Comparison of ENCODE assay signal across 42 mouse cellular contexts in the genomic region with DNA sequence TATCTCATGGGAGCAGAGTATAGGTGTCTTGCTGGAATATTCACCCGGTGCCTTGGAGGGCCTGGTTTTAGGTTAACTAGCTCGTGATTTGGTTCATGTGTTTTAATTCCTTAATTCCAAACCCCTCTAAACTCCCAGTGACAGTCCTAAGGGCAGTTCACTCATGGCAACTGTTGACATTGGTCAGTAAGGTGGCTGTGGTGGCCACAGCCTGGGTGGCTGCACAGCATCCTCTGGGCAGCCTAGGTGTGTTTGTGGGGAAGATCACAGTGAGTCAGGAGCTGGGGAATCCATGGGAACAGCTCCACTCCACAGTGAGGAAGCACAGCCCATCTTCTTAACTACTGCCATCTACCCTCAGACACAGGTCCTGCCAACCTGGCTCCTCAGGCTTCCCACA. TPM values are rescaled to one million over a fixed set of nuclear protein-coding genes. Genes with fewer than 3 reads are reported as not detected.
"Had no signal": no experiment of that assay in that cellular context is flagged by ENCODE, and none has a peak within 500 bp of the region (broad histone marks: within the 10 kb centered on the region; RNA-seq: fewer than 3 reads in every experiment).

No protein-coding gene starts in this region.

- H3K36me3 ChIP-seq: heart, embryonic 10.5 days; heart, embryonic 12.5 days; limb, embryonic 15.5 days; liver, embryonic 12.5 days had no signal

- H3K9me3 ChIP-seq: heart, embryonic 10.5 days; heart, embryonic 12.5 days; hindbrain, embryonic 13.5 days; hindbrain, embryonic 15.5 days; limb, embryonic 13.5 days; limb, embryonic 15.5 days; liver, embryonic 12.5 days had no signal

- H3K9ac ChIP-seq: forebrain, postnatal 0 days; heart, embryonic 12.5 days; hindbrain, embryonic 13.5 days; hindbrain, embryonic 15.5 days; limb, embryonic 13.5 days; limb, embryonic 15.5 days; liver, embryonic 12.5 days; liver, embryonic 14.5 days had no signal

- H3K4me2 ChIP-seq: heart, embryonic 12.5 days; hindbrain, embryonic 13.5 days; hindbrain, embryonic 15.5 days; limb, embryonic 13.5 days; limb, embryonic 15.5 days; liver, embryonic 12.5 days had no signal

- H3K4me3 ChIP-seq: heart, embryonic 10.5 days; heart, embryonic 12.5 days; hindbrain, embryonic 13.5 days; hindbrain, embryonic 15.5 days; limb, embryonic 13.5 days; limb, embryonic 15.5 days; liver, embryonic 12.5 days had no signal

- ATAC-seq: forebrain, postnatal 0 days; hindbrain, postnatal 0 days; intestine, embryonic 16.5 days; liver, embryonic 12.5 days had no signal

- H3K4me1 ChIP-seq: heart, embryonic 10.5 days; heart, embryonic 12.5 days; hindbrain, embryonic 13.5 days; hindbrain, embryonic 15.5 days; limb, embryonic 13.5 days; limb, embryonic 15.5 days; liver, embryonic 12.5 days had no signal

- H3K27ac ChIP-seq: heart, embryonic 10.5 days; hindbrain, embryonic 13.5 days; hindbrain, embryonic 15.5 days; hindbrain, postnatal 0 days; limb, embryonic 13.5 days; limb, embryonic 15.5 days; liver, embryonic 12.5 days; liver, embryonic 14.5 days had no signal

- DNase-seq: forebrain, postnatal 0 days; gastrocnemius, postnatal 14 days; gastrocnemius, postnatal 36 days; heart, adult 18-20 months; heart, postnatal 10 days; kidney, adult 18-20 months; kidney, postnatal 14 days; layer of hippocampus, adult 9-11 months; layer of hippocampus, postnatal 36 days; left cerebral cortex, postnatal 4 days had no signal

- H3K27me3 ChIP-seq: heart, embryonic 12.5 days; hindbrain, embryonic 13.5 days; hindbrain, embryonic 15.5 days; limb, embryonic 13.5 days; limb, embryonic 15.5 days; liver, embryonic 12.5 days had no signal

RNA-seq across cellular contexts. Expression of gene Gm6408, which starts 35.1 kb away (rescaled TPM):
- total RNA-seq: forebrain, postnatal 0 days; gastrocnemius, adult 18-20 months; gastrocnemius, adult 8-10 months; gastrocnemius, postnatal 14 days; gastrocnemius, postnatal 36 days; heart, adult 18-20 months; heart, adult 8-10 months; heart, postnatal 10 days; heart, postnatal 25 days; hematopoietic stem cell, adult 5-6 weeks; layer of hippocampus, adult 18-20 months; layer of hippocampus, adult 8-10 months; layer of hippocampus, postnatal 14 days; layer of hippocampus, postnatal 36 days; left cerebral cortex, adult 18-20 months; left cerebral cortex, adult 8-10 months; left cerebral cortex, postnatal 10 days; left cerebral cortex, postnatal 25 days; left cerebral cortex, postnatal 4 days; liver, adult 2 months had no signal
- polyA plus RNA-seq: forebrain, postnatal 0 days; gonadal fat pad, adult 2 months; heart, embryonic 10.5 days; heart, embryonic 12.5 days; heart, embryonic 14.5 days; heart, embryonic 16.5 days; hindbrain, embryonic 11.5 days; hindbrain, embryonic 13.5 days; hindbrain, postnatal 0 days; intestine, embryonic 14.5 days; intestine, embryonic 16.5 days; kidney, embryonic 14.5 days; large intestine, adult 2 months; limb, embryonic 11.5 days; limb, embryonic 13.5 days; limb, embryonic 15.5 days; liver, adult 2 months; liver, embryonic 12.5 days; liver, embryonic 14.5 days; liver, embryonic 16.5 days had no signal

RNA-seq across cellular contexts. Expression of gene Gm6370, which starts 44.5 kb away (rescaled TPM):
- total RNA-seq: forebrain, postnatal 0 days; gastrocnemius, adult 18-20 months; gastrocnemius, adult 8-10 months; gastrocnemius, postnatal 14 days; gastrocnemius, postnatal 36 days; heart, adult 18-20 months; heart, adult 8-10 months; heart, postnatal 10 days; heart, postnatal 25 days; hematopoietic stem cell, adult 5-6 weeks; hindbrain, postnatal 0 days; layer of hippocampus, adult 18-20 months; layer of hippocampus, adult 8-10 months; layer of hippocampus, postnatal 14 days; layer of hippocampus, postnatal 36 days; left cerebral cortex, adult 18-20 months; left cerebral cortex, adult 8-10 months; left cerebral cortex, postnatal 10 days; left cerebral cortex, postnatal 25 days; left cerebral cortex, postnatal 4 days; liver, adult 2 months had no signal
- polyA plus RNA-seq: forebrain, postnatal 0 days; gonadal fat pad, adult 2 months; heart, embryonic 10.5 days; heart, embryonic 12.5 days; heart, embryonic 14.5 days; heart, embryonic 16.5 days; hindbrain, embryonic 11.5 days; hindbrain, embryonic 13.5 days; hindbrain, embryonic 15.5 days; hindbrain, postnatal 0 days; intestine, embryonic 14.5 days; intestine, embryonic 16.5 days; kidney, embryonic 14.5 days; large intestine, adult 2 months; limb, embryonic 11.5 days; limb, embryonic 13.5 days; limb, embryonic 15.5 days; liver, adult 2 months; liver, embryonic 12.5 days; liver, embryonic 14.5 days; liver, embryonic 16.5 days had no signal

RNA-seq across cellular contexts. Expression of gene 4930449I24Rik, which starts 55.6 kb away (rescaled TPM):
- total RNA-seq: forebrain, postnatal 0 days; gastrocnemius, adult 18-20 months; gastrocnemius, adult 8-10 months; gastrocnemius, postnatal 14 days; gastrocnemius, postnatal 36 days; heart, adult 18-20 months; heart, adult 8-10 months; heart, postnatal 10 days; heart, postnatal 25 days; hematopoietic stem cell, adult 5-6 weeks; hindbrain, postnatal 0 days; layer of hippocampus, adult 18-20 months; layer of hippocampus, adult 8-10 months; layer of hippocampus, postnatal 14 days; layer of hippocampus, postnatal 36 days; left cerebral cortex, adult 18-20 months; left cerebral cortex, adult 8-10 months; left cerebral cortex, postnatal 10 days; left cerebral cortex, postnatal 25 days; left cerebral cortex, postnatal 4 days; liver, adult 2 months had no signal
- polyA plus RNA-seq: forebrain, postnatal 0 days; heart, embryonic 10.5 days; heart, embryonic 12.5 days; heart, embryonic 14.5 days; heart, embryonic 16.5 days; hindbrain, embryonic 11.5 days; hindbrain, embryonic 13.5 days; hindbrain, embryonic 15.5 days; hindbrain, postnatal 0 days; intestine, embryonic 14.5 days; intestine, embryonic 16.5 days; kidney, embryonic 14.5 days; large intestine, adult 2 months; limb, embryonic 11.5 days; limb, embryonic 13.5 days; limb, embryonic 15.5 days; liver, adult 2 months; liver, embryonic 12.5 days; liver, embryonic 14.5 days; liver, embryonic 16.5 days had no signal
